Mouse (Mus musculus): ENCODE results near the gene Apbb1ip.

Gene Apbb1ip

GRCm38 (mm10) chr2:22773549-22774180 is at the start of gene Apbb1ip:
Gene Apbb1ip, plus strand, starts transcription at chr2:22774094.
- in situ Hi-C loops (cut with MseI, MboI): no loop called here

GRCm38 (mm10) chr2:22727113-22727512 is 46.8 kb upstream of the Apbb1ip start:
- in situ Hi-C loops (cut with MseI, MboI): loop anchor here in 1 of 2 experiments (10.0 kb wide), 1 partner anchor 772 kb away; no protein-coding TSS in a partner anchor

- in situ Hi-C loops (cut with MseI, MboI): no loop called here
These were observed 37.8 kb upstream of the Apbb1ip start for GRCm38 (mm10) chr2:22736134-22736533.

GRCm38 (mm10) chr2:22739369-22739768 is 34.5 kb upstream of the Apbb1ip start:
- in situ Hi-C loops (cut with MseI, MboI): no loop called here

- in situ Hi-C loops (cut with MseI, MboI): no loop called here
These were observed 33.5 kb upstream of the Apbb1ip start for GRCm38 (mm10) chr2:22740441-22740840.

- in situ Hi-C loops (cut with MseI, MboI): no loop called here
These were observed 32.7 kb upstream of the Apbb1ip start for GRCm38 (mm10) chr2:22741222-22741621.

GRCm38 (mm10) chr2:22744121-22744761 is 29.7 kb upstream of the Apbb1ip start:
- in situ Hi-C loops (cut with MseI, MboI): no loop called here

GRCm38 (mm10) chr2:22744876-22745275 is 29.0 kb upstream of the Apbb1ip start:
- in situ Hi-C loops (cut with MseI, MboI): no loop called here

GRCm38 (mm10) chr2:22746785-22747184 is 27.1 kb upstream of the Apbb1ip start:
- in situ Hi-C loops (cut with MseI, MboI): no loop called here

GRCm38 (mm10) chr2:22747941-22748340 is 26.0 kb upstream of the Apbb1ip start:
- in situ Hi-C loops (cut with MseI, MboI): no loop called here

- in situ Hi-C loops (cut with MseI, MboI): no loop called here
These were observed 24.1 kb upstream of the Apbb1ip start for GRCm38 (mm10) chr2:22749761-22750160.

GRCm38 (mm10) chr2:22752492-22752891 is 21.4 kb upstream of the Apbb1ip start:
- in situ Hi-C loops (cut with MseI, MboI): no loop called here

GRCm38 (mm10) chr2:22753461-22754075 is 20.3 kb upstream of the Apbb1ip start:
- in situ Hi-C loops (cut with MseI, MboI): no loop called here

- in situ Hi-C loops (cut with MseI, MboI): no loop called here
These were observed 19.6 kb upstream of the Apbb1ip start for GRCm38 (mm10) chr2:22754222-22754824.

- in situ Hi-C loops (cut with MseI, MboI): no loop called here
These were observed 18.3 kb upstream of the Apbb1ip start for GRCm38 (mm10) chr2:22755561-22755960.

- in situ Hi-C loops (cut with MseI, MboI): no loop called here
These were observed 15.5 kb upstream of the Apbb1ip start for GRCm38 (mm10) chr2:22758310-22758972.

- in situ Hi-C loops (cut with MseI, MboI): loop anchor here (5.0 to 10.0 kb wide), 2 partner anchors 94 to 107 kb away; no protein-coding TSS in a partner anchor
These were observed 13.4 kb upstream of the Apbb1ip start for GRCm38 (mm10) chr2:22760452-22760851.

- in situ Hi-C loops (cut with MseI, MboI): loop anchor here (5.0 to 10.0 kb wide), 2 partner anchors 94 to 106 kb away; no protein-coding TSS in a partner anchor
These were observed 12.8 kb upstream of the Apbb1ip start for GRCm38 (mm10) chr2:22761103-22761521.

- in situ Hi-C loops (cut with MseI, MboI): loop anchor here (5.0 to 10.0 kb wide), 2 partner anchors 90 to 102 kb away; no protein-coding TSS in a partner anchor
These were observed 9.0 kb upstream of the Apbb1ip start for GRCm38 (mm10) chr2:22764774-22765387.

- in situ Hi-C loops (cut with MseI, MboI): no loop called here
These were observed 2.6 kb upstream of the Apbb1ip start for GRCm38 (mm10) chr2:22771311-22771710.

GRCm38 (mm10) chr2:22774181-22774751 is 372 bp downstream of the Apbb1ip start:
- in situ Hi-C loops (cut with MseI, MboI): no loop called here
